Mouse (Mus musculus) liver, adult 2 months (tissue): ENCODE data around the gene Zyx. TPM values are rescaled to one million over a fixed set of nuclear protein-coding genes. Genes with fewer than 3 reads are reported as not detected.

Experiments
- DNase-seq: peaks from one replicate; pipeline ENCODE4 v3.0.0-alpha.2; 2011; ENCODE audit warnings: low read depth, low spot score; ENCODE audit errors: extremely low read depth
- H3K27ac ChIP-seq: fragments of 200-500 bp; replicated peaks from 2 replicates; pipeline ENCODE4 v1.5.1; 2012; ENCODE audit warnings: low read depth, mild to moderate bottlenecking, control low read depth, inconsistent platforms, low read length; ENCODE audit not compliant: insufficient read depth
- H3K27me3 ChIP-seq: fragments of 200-500 bp; 2 replicates; pipeline ENCODE4 v1.6.1; 2012; ENCODE audit warnings: mild to moderate bottlenecking, moderate library complexity, low read length, inconsistent platforms; ENCODE audit not compliant: control insufficient read depth, insufficient read depth
- H3K36me3 ChIP-seq: fragments of 200-500 bp; 2 replicates; pipeline ENCODE4 v1.6.1; 2012; ENCODE audit warnings: low read length, inconsistent platforms; ENCODE audit not compliant: control insufficient read depth, insufficient read depth
- H3K4me1 ChIP-seq: fragments of 200-500 bp; 2 replicates; pipeline ENCODE4 v1.6.1; 2011; ENCODE audit warnings: low read length; ENCODE audit not compliant: control insufficient read depth, insufficient read depth
- H3K4me3 ChIP-seq: fragments of 200-500 bp; 2 replicates; pipeline ENCODE4 v1.5.1; 2011; ENCODE audit warnings: low read depth, mild to moderate bottlenecking, control low read depth, low read length, moderate library complexity; ENCODE audit not compliant: insufficient read depth
- H3K79me2 ChIP-seq: fragments of 200-500 bp; 2 replicates; pipeline ENCODE4 v1.6.1; 2012; ENCODE audit warnings: inconsistent platforms, mild to moderate bottlenecking, low read length, moderate library complexity; ENCODE audit not compliant: control insufficient read depth, insufficient read depth
- H3K9ac ChIP-seq: fragments of 200-500 bp; 2 replicates; pipeline ENCODE4 v1.6.1; 2012; ENCODE audit warnings: low read depth, mild to moderate bottlenecking, control low read depth, inconsistent platforms, low read length
- CTCF ChIP-seq: fragments of 200-500 bp; IDR thresholded peaks from 2 replicates; pipeline ENCODE4 v1.5.1; 2011; ENCODE audit warnings: low read depth, low read length, control low read depth
- POLR2A ChIP-seq: fragments of 200-500 bp; IDR thresholded peaks from 2 replicates; pipeline ENCODE4 v1.6.1; 2011; ENCODE audit warnings: low read length, control low read depth; ENCODE audit not compliant: insufficient read depth; ENCODE audit errors: extremely low read depth
- WGBS: fragments of 180-500 bp; shearing (Covaris S2); methylation state at CpG from one replicate; pipeline ENCODE4 v1.1.7; 2018; 5-methylcytosine and 5-hydroxymethylcytosine counted together
- polyA plus RNA-seq: library from polyadenylated mRNA; depleted of rRNA; stranded (reverse); fragments of >200 nt; gene quantifications from 2 replicates; pipeline ENCODE4 v1.2.3, GENCODE M21; 2012
- total RNA-seq: library from RNA; depleted of rRNA; stranded (reverse); fragments of >200 nt; gene quantifications from 2 replicates; pipeline ENCODE4 v1.2.3, GENCODE M21; 2014

Gene Zyx
- total and polyA plus RNA-seq, 2 experiments: 6.4 to 49.8 TPM

DNA sequence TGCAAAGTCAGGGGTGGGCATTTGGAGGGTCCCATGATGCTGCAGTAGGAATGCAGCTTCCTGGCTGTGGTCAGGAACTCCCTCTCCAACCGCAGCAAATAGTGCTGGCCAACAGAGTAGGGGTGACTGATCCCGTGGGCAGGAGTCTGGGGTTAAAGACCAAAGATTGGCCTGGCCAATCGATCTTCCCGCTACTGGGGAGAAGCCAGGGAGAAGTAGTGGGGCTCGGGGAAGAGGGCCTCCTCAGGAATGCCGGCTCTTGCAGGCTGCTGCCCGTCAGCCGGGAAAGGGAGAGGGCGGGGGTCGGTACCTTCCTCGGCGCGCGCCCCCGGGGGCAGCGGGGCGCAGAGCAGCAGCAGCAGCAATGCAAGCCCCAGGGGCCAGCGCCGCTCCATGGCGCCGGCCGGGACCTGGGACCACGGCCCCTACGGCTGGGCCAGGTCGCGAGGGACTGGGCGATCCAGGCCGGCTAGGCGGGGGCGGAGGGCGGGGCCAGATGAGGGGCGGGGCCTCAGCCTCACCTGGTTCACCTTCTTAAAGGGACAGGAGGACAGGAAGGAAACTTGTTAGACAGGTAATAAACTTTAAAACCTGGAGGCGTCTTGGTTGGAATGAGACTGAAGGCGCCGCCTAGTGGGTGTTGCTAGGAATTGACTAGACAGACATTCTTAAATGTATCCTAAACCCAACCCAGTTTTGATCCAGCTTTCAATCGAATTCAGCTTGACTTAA is 23.6 kb downstream of the Zyx start, which contains the start of gene Epha1:
Gene Epha1, minus strand, starts transcription at position 453 of the 732 bp plus-strand sequence.
- peak within 1 kb of the TSS; percentile 99 for H3K27ac ChIP-seq
- no peaks in the 10 kb centered on the region for H3K27me3 ChIP-seq
- peak within 1 kb of the TSS; percentile 90 for H3K4me3 ChIP-seq
- TF ChIP-seq CTCF (peak; percentile 37; the same call in 1 of the 2 replicates), POLR2A (0 out of 2 replicates have a peak, but pooled peaks have one; percentile 62)
- peaks cover 7% of the 10 kb centered on the region; the same call in 1 of the 2 replicates for H3K79me2 ChIP-seq
- H3K4me1 ChIP-seq: peaks cover 20% of the 10 kb centered on the region
- H3K9ac ChIP-seq: peak within 1 kb of the TSS; percentile 98
- WGBS: 2% methylated on average over 36 of the region's 36 CpGs
- H3K36me3 ChIP-seq: no peaks in the 10 kb centered on the region
- peak; percentile 91 for DNase-seq

DNA sequence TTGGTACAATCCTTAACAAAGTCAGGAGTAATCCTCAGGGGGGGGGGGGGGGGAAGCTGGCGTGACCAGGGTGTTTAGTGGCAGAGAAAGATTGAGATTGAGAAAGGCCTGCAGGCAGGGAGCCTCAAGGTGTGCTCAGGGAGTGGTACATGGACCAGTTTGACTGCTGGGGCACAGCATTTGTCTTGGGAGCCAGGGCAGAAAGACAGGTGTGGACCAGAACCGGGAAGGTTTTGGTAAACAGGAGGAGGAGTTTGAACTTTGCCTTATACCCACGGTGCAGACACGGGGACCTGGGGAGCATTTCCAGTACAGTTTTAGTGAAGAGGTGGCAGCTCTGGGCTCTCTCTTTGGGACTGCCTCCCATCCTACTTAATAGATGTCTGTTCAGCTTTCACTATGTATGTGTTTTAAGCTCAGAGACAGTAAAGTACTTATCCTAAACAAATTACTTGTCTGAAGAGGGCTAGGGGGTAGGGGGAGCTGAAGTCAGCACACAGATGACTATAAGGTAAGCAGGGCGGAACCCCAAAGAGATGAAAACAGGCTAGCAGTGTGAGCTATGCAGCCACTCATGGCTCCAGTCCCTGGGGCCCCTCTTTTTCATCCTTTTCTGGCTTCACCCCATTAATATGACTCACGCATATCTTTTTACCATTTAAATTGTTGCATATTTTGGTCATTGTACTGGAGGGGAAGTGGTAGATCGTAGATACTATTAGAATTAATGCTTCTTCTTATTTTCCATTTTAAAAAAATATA is 24.4 kb downstream of the Zyx start:
- Histone ChIP-seq H3K9ac (no peak overlapping the region; the same call in 1 of the 2 replicates), H3K27ac (0 out of 2 replicates have a peak overlapping the region, but pooled peaks have one; percentile 7), H3K27me3 (no peaks in the 10 kb centered on the region), H3K36me3 (no peaks in the 10 kb centered on the region), H3K4me1 (peaks cover 20% of the 10 kb centered on the region), H3K4me3 (no peak overlapping the region), H3K79me2 (peaks cover 7% of the 10 kb centered on the region; the same call in 1 of the 2 replicates)
- TF ChIP-seq CTCF (no peak), POLR2A (no peak)
- DNase-seq: peak; percentile 64
- WGBS: 45% methylated on average over 7 of the region's 7 CpGs

DNA sequence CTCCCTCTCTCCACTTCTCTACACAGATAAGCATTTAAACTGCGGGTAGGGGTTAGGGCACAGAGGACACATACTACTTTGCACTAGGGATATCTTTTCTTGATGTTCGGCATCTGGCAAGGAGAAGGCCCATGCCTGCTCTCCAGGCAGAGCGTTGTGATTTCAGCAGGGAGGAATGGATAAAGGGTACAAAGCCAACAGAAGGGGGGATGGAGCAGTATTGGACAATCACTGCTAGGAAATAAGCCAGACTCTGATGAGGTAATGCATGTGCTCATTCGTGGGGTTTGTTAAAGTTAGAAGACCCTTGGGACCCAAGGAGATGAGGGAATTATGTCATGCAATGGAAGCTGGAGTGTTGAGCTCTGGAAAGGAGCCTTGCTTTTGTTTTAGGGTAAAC is 25.3 kb downstream of the Zyx start:
- Histone ChIP-seq H3K4me1 (peaks cover 20% of the 10 kb centered on the region), H3K27ac (no peak overlapping the region), H3K36me3 (no peaks in the 10 kb centered on the region), H3K79me2 (peaks cover 7% of the 10 kb centered on the region; the same call in 1 of the 2 replicates), H3K4me3 (no peak overlapping the region), H3K27me3 (no peaks in the 10 kb centered on the region), H3K9ac (no peak overlapping the region)
- no peak for DNase-seq
- TF ChIP-seq CTCF (no peak), POLR2A (no peak)
- 47% methylated on average over 4 of the region's 4 CpGs for WGBS

DNA sequence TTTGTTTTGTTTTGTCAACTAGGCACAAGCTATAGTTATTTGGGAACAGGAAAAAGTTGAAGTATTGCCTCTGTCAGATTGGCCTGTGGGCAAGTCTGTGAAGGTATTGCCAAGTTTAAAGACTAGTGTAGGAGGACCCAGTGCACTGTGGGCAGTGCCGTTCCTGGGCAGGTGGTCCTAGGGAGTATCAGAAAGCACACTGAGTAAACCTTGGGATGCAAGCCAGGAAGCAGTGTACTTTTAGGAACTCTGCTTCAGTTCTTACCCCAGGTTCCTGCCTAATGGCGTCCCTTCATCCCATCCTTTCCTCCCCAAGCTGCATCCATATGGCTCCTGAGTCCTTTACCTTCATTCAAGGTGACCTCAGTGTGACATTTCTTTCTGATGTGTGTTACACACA is 25.7 kb downstream of the Zyx start:
- Histone ChIP-seq H3K9ac (no peak overlapping the region), H3K79me2 (peaks cover 7% of the 10 kb centered on the region; the same call in 1 of the 2 replicates), H3K4me3 (no peak overlapping the region), H3K27me3 (no peaks in the 10 kb centered on the region), H3K36me3 (no peaks in the 10 kb centered on the region), H3K27ac (peak overlapping the region; percentile 20; the same call in 1 of the 2 replicates), H3K4me1 (peaks cover 20% of the 10 kb centered on the region)
- WGBS: 57% methylated on average over 2 of the region's 2 CpGs
- TF ChIP-seq POLR2A: no peak
- TF ChIP-seq CTCF: no peak
- no peak for DNase-seq

- TF ChIP-seq POLR2A: no peak
- no peak for TF ChIP-seq CTCF
- Histone ChIP-seq H3K36me3 (no peaks in the 10 kb centered on the region), H3K4me3 (no peak overlapping the region), H3K4me1 (peaks cover 16% of the 10 kb centered on the region), H3K9ac (no peak overlapping the region), H3K79me2 (peaks cover 7% of the 10 kb centered on the region; the same call in 1 of the 2 replicates), H3K27me3 (no peaks in the 10 kb centered on the region), H3K27ac (peak overlapping the region; percentile 11; the same call in 1 of the 2 replicates)
- WGBS: 67% methylated on average over 4 of the region's 4 CpGs
- no peak for DNase-seq
Measured at GRCm38 (mm10) chr6:42376016-42376415, 26.6 kb downstream of the Zyx start.
